9 mouse cellular contexts compared by ENCODE assay signal in the genomic region with DNA sequence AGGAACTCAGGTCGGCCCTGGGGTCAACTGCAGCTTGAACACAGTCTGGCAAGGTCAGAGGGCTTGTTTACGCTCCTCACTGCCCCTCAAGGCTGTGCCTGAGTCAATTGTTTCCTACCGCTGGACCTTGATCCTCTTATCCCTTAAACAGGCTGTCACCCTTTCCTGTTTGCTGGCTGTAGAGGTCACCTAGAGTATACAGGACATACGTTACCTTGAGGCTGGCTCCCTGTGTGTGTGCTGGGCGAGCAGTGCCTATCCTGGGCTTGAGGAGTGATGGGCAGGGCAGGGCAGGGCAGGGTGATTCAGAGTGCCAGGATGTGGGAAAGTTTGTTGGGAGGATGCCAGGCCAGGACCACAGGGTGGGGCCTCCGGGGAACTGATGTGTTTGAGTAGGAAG. TPM values are rescaled to one million over a fixed set of nuclear protein-coding genes. Genes with fewer than 3 reads are reported as not detected.
DNase-seq lines count a peak whose midpoint lies in the region; ATAC-seq and TF ChIP-seq lines count a peak whose summit lies in the region.
"Had no signal": no experiment of that assay in that cellular context is flagged by ENCODE, and none has a peak within 500 bp of the region (broad histone marks: within the 10 kb centered on the region; RNA-seq: fewer than 3 reads in every experiment).

No protein-coding gene starts in this region.

- peaks cover 33% of the 10 kb centered on the region; the same call in 1 of the 2 replicates for H3K4me1 ChIP-seq in lung, postnatal 0 days (ENCODE audit: insufficient read depth, low read depth, low read length)

- H3K9me3 ChIP-seq in lung, postnatal 0 days (ENCODE audit: low read length): no peaks in the 10 kb centered on the region
- H3K9me3 ChIP-seq: lung, embryonic 15.5 days had no signal

- intact Hi-C loops in gastrocnemius, adult 2 months (cut with DNase I): no loop called here

- H3K27ac ChIP-seq in gastrocnemius, adult 2 months: peak overlapping the region; percentile 24; the same call in 1 of the 2 replicates
- 0 out of 2 replicates have a peak overlapping the region, but pooled peaks have one; percentile 7 for H3K27ac ChIP-seq in lung, postnatal 0 days (ENCODE audit: low read length)
- H3K27ac ChIP-seq: lung, embryonic 15.5 days had no signal

- no peak overlapping the region for H3K9ac ChIP-seq in lung, postnatal 0 days (replicated peaks; ENCODE audit: low read depth)
- H3K9ac ChIP-seq: lung, embryonic 15.5 days had no signal

- peak; percentile 35 for TF ChIP-seq EP300 in lung, postnatal 0 days (IDR thresholded peaks at IDR 0.05)

- no peak for DNase-seq in gastrocnemius, adult 2 months
- DNase-seq in gastrocnemius, postnatal 25 days: no peak
- DNase-seq in 3134 (ENCODE audit: extremely low read depth, insufficient read length, low spot score): peak; percentile 88
- peak; percentile 63 for DNase-seq in adrenal gland, postnatal 14 days
- DNase-seq in lung, postnatal 0 days (ENCODE audit: low spot score): peak; percentile 76
- DNase-seq in ovary, adult 18-20 months (ENCODE audit: low spot score): no peak
- no peak for DNase-seq in layer of hippocampus, adult 9-10 months (ENCODE audit: low spot score)

- TF ChIP-seq CTCF in gastrocnemius, adult 2 months (IDR thresholded peaks at IDR 0.05): no peak
- TF ChIP-seq CTCF in lung, postnatal 0 days (IDR thresholded peaks at IDR 0.05): 0 out of 2 replicates have a peak, but pooled peaks have one; percentile 1

- 35% methylated on average over 6 of the region's 6 CpGs for WGBS in lung, postnatal 0 days

- no peaks in the 10 kb centered on the region for H3K27me3 ChIP-seq in lung, postnatal 0 days (replicated peaks; ENCODE audit: insufficient read depth, low read length)
- H3K27me3 ChIP-seq: lung, embryonic 15.5 days had no signal

- no peak overlapping the region for H3K4me2 ChIP-seq in lung, postnatal 0 days (replicated peaks; ENCODE audit: low read depth, low read length)
- H3K4me2 ChIP-seq: lung, embryonic 15.5 days had no signal

- H3K4me3 ChIP-seq in gastrocnemius, adult 2 months: no peak overlapping the region
- H3K4me3 ChIP-seq in lung, postnatal 0 days (ENCODE audit: low read depth, low read length): no peak overlapping the region
- H3K4me3 ChIP-seq: lung, embryonic 15.5 days had no signal

- no peaks in the 10 kb centered on the region; the same call in 1 of the 2 replicates for H3K36me3 ChIP-seq in lung, postnatal 0 days (ENCODE audit: insufficient read depth, low read length)
- H3K36me3 ChIP-seq: lung, embryonic 15.5 days had no signal

- peak; percentile 45 for ATAC-seq in lung, postnatal 0 days
- no peak for ATAC-seq in erythroblast, adult 5-6 weeks (replicated peaks; ENCODE audit: low FRiP score, poor library complexity, severe bottlenecking)

RNA-seq across cellular contexts. Expression of a gene that starts 47.8 kb away (rescaled TPM):
- total RNA-seq in gastrocnemius, adult 2 months (2021): 10 to 100 TPM in 1 of 2 experiments, 1 to 10 TPM in 1; 4.8 to 10.3 TPM
- 1 to 10 TPM; 6.4 to 8.0 TPM for total RNA-seq in gastrocnemius, postnatal 25 days (2021)
- 26.8 and 33.4 TPM in 2 replicates for total RNA-seq in adrenal gland, postnatal 14 days (2021)
- polyA plus RNA-seq in lung, postnatal 0 days (2015; fragmentation: Nextera tagmentation; extraction: Ambion mirVana): 127 and 145 TPM in 2 replicates
- 23.8 and 30.3 TPM in 2 replicates for total RNA-seq in erythroblast, adult 5-6 weeks (2015; ENCODE audit: low replicate concordance)
- total RNA-seq in erythroblast, adult 5-6 weeks (2017; ENCODE audit: low replicate concordance): 4.3 and 7.4 TPM in 2 replicates

Comparison
In these comparisons a context has a peak if more than half of its experiments do, and no peak if none do; other contexts are left out.
1. DNase-seq: peak in 3134 (single experiment), adrenal gland, postnatal 14 days (single experiment) and lung, postnatal 0 days (single experiment); none in gastrocnemius, adult 2 months (single experiment), gastrocnemius, postnatal 25 days (single experiment), ovary, adult 18-20 months (single experiment) and layer of hippocampus, adult 9-10 months (single experiment).